15 mouse cellular contexts compared by ENCODE assay signal in the genomic region with DNA sequence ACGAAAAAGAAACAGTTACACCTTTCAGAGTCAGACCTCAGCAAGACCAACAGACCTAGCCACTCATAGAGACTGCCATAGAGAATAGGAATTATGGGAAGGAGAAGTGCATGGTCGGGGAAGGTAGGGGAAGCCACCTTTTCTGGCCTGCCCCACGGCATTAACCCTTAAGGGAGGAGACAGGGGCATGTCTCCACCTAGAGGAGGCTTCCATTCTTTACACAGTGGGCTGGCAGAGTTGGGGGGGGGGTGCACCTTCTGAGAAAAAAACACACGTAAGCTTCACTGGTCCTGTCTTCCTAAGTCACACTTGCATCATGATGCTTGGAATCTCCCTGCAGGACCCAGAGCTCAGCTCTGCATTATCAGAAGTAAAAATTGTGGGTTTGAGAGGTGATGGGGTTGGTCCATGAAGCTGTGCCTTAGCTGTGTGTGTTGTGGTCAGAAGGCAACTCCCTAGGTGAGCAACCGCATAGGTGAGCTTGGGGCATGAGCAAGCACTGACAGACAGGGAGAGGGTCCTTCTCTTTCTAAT. TPM values are rescaled to one million over a fixed set of nuclear protein-coding genes. Genes with fewer than 3 reads are reported as not detected.
DNase-seq lines count a peak whose midpoint lies in the region; ATAC-seq and TF ChIP-seq lines count a peak whose summit lies in the region.
"Had no signal": no experiment of that assay in that cellular context is flagged by ENCODE, and none has a peak within 500 bp of the region (broad histone marks: within the 10 kb centered on the region; RNA-seq: fewer than 3 reads in every experiment).

No protein-coding gene starts in this region.

- H3K4me3 ChIP-seq in kidney, embryonic 14.5 days (ENCODE audit: low read length): no peak overlapping the region
- H3K4me3 ChIP-seq in midbrain, embryonic 11.5 days (ENCODE audit: low read depth, low read length): no peak overlapping the region
- H3K4me3 ChIP-seq in midbrain, embryonic 14.5 days (replicated peaks; ENCODE audit: low read depth, low read length): no peak overlapping the region
- H3K4me3 ChIP-seq in G1E (ENCODE audit: low read depth, low read length): peak overlapping the region; percentile 60; the same call in 1 of the 2 replicates
- no peak overlapping the region for H3K4me3 ChIP-seq in liver, embryonic 12.5 days
- H3K4me3 ChIP-seq: embryonic facial prominence, embryonic 12.5 days; heart, embryonic 12.5 days; limb, embryonic 15.5 days had no signal

- WGBS in kidney, embryonic 14.5 days: 35% methylated on average over 5 of the region's 5 CpGs
- WGBS in midbrain, embryonic 11.5 days: 49% methylated on average over 5 of the region's 5 CpGs
- 61% methylated on average over 5 of the region's 5 CpGs for WGBS in midbrain, embryonic 14.5 days
- WGBS in liver, embryonic 12.5 days (ENCODE audit: insufficient replicate concordance): 26% methylated on average over 5 of the region's 5 CpGs

- no peak overlapping the region for H3K4me2 ChIP-seq in kidney, embryonic 14.5 days (replicated peaks; ENCODE audit: low read depth, low read length)
- no peak overlapping the region for H3K4me2 ChIP-seq in midbrain, embryonic 11.5 days
- H3K4me2 ChIP-seq in midbrain, embryonic 14.5 days (ENCODE audit: low read length): no peak overlapping the region
- no peak overlapping the region for H3K4me2 ChIP-seq in liver, embryonic 12.5 days
- H3K4me2 ChIP-seq: embryonic facial prominence, embryonic 12.5 days; heart, embryonic 12.5 days; limb, embryonic 15.5 days had no signal

- DNase-seq in kidney, adult 11 months: no peak
- DNase-seq in midbrain, embryonic 11.5 days (ENCODE audit: low spot score, missing footprints): peak; percentile 75
- no peak for DNase-seq in midbrain, embryonic 14.5 days
- DNase-seq in G1E (ENCODE audit: low spot score): no peak
- DNase-seq in embryo, embryonic 9.5 days (ENCODE audit: extremely low spot score): no peak
- no peak for DNase-seq in frontal cortex, postnatal 25 days (ENCODE audit: low spot score in 2 of 2)
- DNase-seq: adrenal gland, postnatal 10 days; cerebellum, adult 18-20 months; heart, postnatal 4 days; kidney, adult 2 months had no signal

- no peak overlapping the region for H3K27ac ChIP-seq in kidney, embryonic 14.5 days (ENCODE audit: low read depth, low read length)
- no peak overlapping the region for H3K27ac ChIP-seq in midbrain, embryonic 11.5 days (ENCODE audit: low read depth, low read length)
- H3K27ac ChIP-seq in midbrain, embryonic 14.5 days (replicated peaks; ENCODE audit: low read depth, low read length): no peak overlapping the region
- H3K27ac ChIP-seq in liver, embryonic 12.5 days: peak overlapping the region; percentile 68; the same call in 1 of the 2 replicates
- H3K27ac ChIP-seq: embryonic facial prominence, embryonic 12.5 days; limb, embryonic 15.5 days had no signal

- TF ChIP-seq CTCF in G1E (IDR thresholded peaks at IDR 0.05; ENCODE audit: low read depth, low read length): no peak

- H3K9ac ChIP-seq in kidney, embryonic 14.5 days (ENCODE audit: low read depth, low read length): no peak overlapping the region
- no peak overlapping the region for H3K9ac ChIP-seq in midbrain, embryonic 11.5 days (ENCODE audit: low read length)
- H3K9ac ChIP-seq in midbrain, embryonic 14.5 days (replicated peaks; ENCODE audit: low read length): no peak overlapping the region
- no peak overlapping the region; the same call in 1 of the 2 replicates for H3K9ac ChIP-seq in liver, embryonic 12.5 days
- H3K9ac ChIP-seq: embryonic facial prominence, embryonic 12.5 days; heart, embryonic 12.5 days; limb, embryonic 15.5 days had no signal

- peaks cover 16% of the 10 kb centered on the region for H3K4me1 ChIP-seq in kidney, embryonic 14.5 days (ENCODE audit: control insufficient read depth, insufficient read depth, low read length)
- no peaks in the 10 kb centered on the region for H3K4me1 ChIP-seq in midbrain, embryonic 11.5 days (ENCODE audit: control insufficient read depth, insufficient read depth, low read length)
- H3K4me1 ChIP-seq in midbrain, embryonic 14.5 days (ENCODE audit: control insufficient read depth, insufficient read depth, low read length): no peaks in the 10 kb centered on the region
- H3K4me1 ChIP-seq in G1E (ENCODE audit: insufficient read depth, low read depth, low read length): peaks cover 98% of the 10 kb centered on the region
- peaks cover 100% of the 10 kb centered on the region for H3K4me1 ChIP-seq in liver, embryonic 12.5 days

- ATAC-seq in kidney, embryonic 14.5 days (ENCODE audit: low FRiP score, low TSS enrichment): peak; percentile 26; the same call in 1 of the 2 replicates
- no peak for ATAC-seq in midbrain, embryonic 11.5 days (ENCODE audit: low FRiP score)
- no peak for ATAC-seq in midbrain, embryonic 14.5 days (ENCODE audit: low FRiP score, low TSS enrichment)
- no peak for ATAC-seq in G1E (ENCODE audit: extremely low read depth, insufficient number of reproducible peaks, low FRiP score, poor library complexity, severe bottlenecking)
- no peak for ATAC-seq in liver, embryonic 12.5 days

- H3K9me3 ChIP-seq in kidney, embryonic 14.5 days (ENCODE audit: control insufficient read depth, low read length): no peaks in the 10 kb centered on the region
- no peaks in the 10 kb centered on the region for H3K9me3 ChIP-seq in midbrain, embryonic 11.5 days (ENCODE audit: control insufficient read depth, low read length)
- H3K9me3 ChIP-seq in midbrain, embryonic 14.5 days (ENCODE audit: control insufficient read depth, low read length): no peaks in the 10 kb centered on the region
- no peaks in the 10 kb centered on the region for H3K9me3 ChIP-seq in G1E (replicated peaks)
- no peaks in the 10 kb centered on the region for H3K9me3 ChIP-seq in liver, embryonic 12.5 days (replicated peaks)
- H3K9me3 ChIP-seq: embryonic facial prominence, embryonic 12.5 days; heart, embryonic 12.5 days; limb, embryonic 15.5 days had no signal

- H3K36me3 ChIP-seq in kidney, embryonic 14.5 days (ENCODE audit: control insufficient read depth, insufficient read depth, low read length): no peaks in the 10 kb centered on the region
- no peaks in the 10 kb centered on the region for H3K36me3 ChIP-seq in midbrain, embryonic 11.5 days (ENCODE audit: control insufficient read depth, insufficient read depth, low read length)
- no peaks in the 10 kb centered on the region for H3K36me3 ChIP-seq in midbrain, embryonic 14.5 days (ENCODE audit: control insufficient read depth, insufficient read depth, low read length)
- peaks cover 52% of the 10 kb centered on the region for H3K36me3 ChIP-seq in G1E (replicated peaks)
- no peaks in the 10 kb centered on the region for H3K36me3 ChIP-seq in liver, embryonic 12.5 days
- H3K36me3 ChIP-seq: embryonic facial prominence, embryonic 12.5 days; heart, embryonic 12.5 days; limb, embryonic 15.5 days had no signal

- H3K27me3 ChIP-seq in kidney, embryonic 14.5 days (ENCODE audit: control insufficient read depth, insufficient read depth, low read length): no peaks in the 10 kb centered on the region
- no peaks in the 10 kb centered on the region for H3K27me3 ChIP-seq in midbrain, embryonic 11.5 days (ENCODE audit: control insufficient read depth, insufficient read depth, low read length)
- H3K27me3 ChIP-seq in midbrain, embryonic 14.5 days (ENCODE audit: control insufficient read depth, insufficient read depth, low read length): no peaks in the 10 kb centered on the region
- H3K27me3 ChIP-seq in G1E (ENCODE audit: insufficient read depth, low read length): no peaks in the 10 kb centered on the region
- no peaks in the 10 kb centered on the region for H3K27me3 ChIP-seq in liver, embryonic 12.5 days (replicated peaks)
- H3K27me3 ChIP-seq: embryonic facial prominence, embryonic 12.5 days; limb, embryonic 15.5 days had no signal

RNA-seq across cellular contexts. Expression of gene Ptpre, which starts 58.4 kb away (rescaled TPM):
- 1.6 and 2.0 TPM in 2 replicates for polyA plus RNA-seq in kidney, embryonic 14.5 days (2014; fragmentation: Nextera tagmentation; extraction: Ambion mirVana)
- 0.48 and 0.53 TPM in 2 replicates for polyA plus RNA-seq in midbrain, embryonic 11.5 days (2014; fragmentation: Nextera tagmentation; extraction: Ambion mirVana)
- polyA plus RNA-seq in midbrain, embryonic 14.5 days (2014; fragmentation: Nextera tagmentation; extraction: Ambion mirVana): 5.0 and 6.7 TPM in 2 replicates
- total RNA-seq in G1E (2014; fragmentation: Nextera tagmentation) (154 and 161 TPM in 2 replicates), G1E (2017) (109 and 119 TPM in 2 replicates)
- 30.5 and 31.4 TPM in 2 replicates for polyA plus RNA-seq in G1E (2012)
- 4.6 and 6.0 TPM in 2 replicates for polyA plus RNA-seq in liver, embryonic 12.5 days (2016; fragmentation: Nextera tagmentation; extraction: Ambion mirVana)
